Mouse (Mus musculus) midbrain, embryonic 16.5 days (tissue): Measurements from ENCODE around the gene Zfp503. TPM values are rescaled to one million over a fixed set of nuclear protein-coding genes. Genes with fewer than 3 reads are reported as not detected.
A peak's percentile ranks its signal among the peaks of the same experiment; 100 is the strongest.

Experiments used
- ATAC-seq: fragments of 200-750 bp; cut with Nextera tagmentation; 2 replicates; pipeline ENCODE4 v1.8.0; 2017; ENCODE audit warnings: moderate TSS enrichment
- H3K27ac ChIP-seq: fragments of 300-500 bp; sonication (generic); 2 replicates; pipeline ENCODE4 v1.5.1; 2014; ENCODE audit warnings: mild to moderate bottlenecking, low read length, mixed read lengths
- H3K27me3 ChIP-seq: fragments of 300-500 bp; sonication (generic); 2 replicates; pipeline ENCODE4 v1.6.1; 2014; ENCODE audit warnings: low read depth, low read length, mixed read lengths; ENCODE audit not compliant: control insufficient read depth, insufficient read depth
- H3K36me3 ChIP-seq: fragments of 300-500 bp; sonication (generic); 2 replicates; pipeline ENCODE4 v1.6.1; 2014; ENCODE audit warnings: mild to moderate bottlenecking, low read length, moderate library complexity, mixed read lengths; ENCODE audit not compliant: control insufficient read depth, insufficient read depth
- H3K4me1 ChIP-seq: fragments of 300-500 bp; sonication (generic); 2 replicates; pipeline ENCODE4 v1.6.1; 2014; ENCODE audit warnings: mild to moderate bottlenecking, low read length, mixed read lengths; ENCODE audit not compliant: control insufficient read depth, insufficient read depth
- H3K4me2 ChIP-seq: fragments of 300-500 bp; sonication (generic); 2 replicates; pipeline ENCODE4 v1.6.1; 2014; ENCODE audit warnings: mild to moderate bottlenecking, low read length, mixed read lengths
- H3K4me3 ChIP-seq: fragments of 300-500 bp; sonication (generic); 2 replicates; pipeline ENCODE4 v1.5.1; 2014; ENCODE audit warnings: low read depth, mild to moderate bottlenecking, low read length, moderate library complexity, mixed read lengths
- H3K9ac ChIP-seq: fragments of 300-500 bp; sonication (generic); 2 replicates; pipeline ENCODE4 v1.6.1; 2014; ENCODE audit warnings: low read depth, low read length, mixed read lengths
- H3K9me3 ChIP-seq: fragments of 300-500 bp; sonication (generic); replicated peaks from 2 replicates; pipeline ENCODE4 v1.6.1; 2014; ENCODE audit warnings: mild to moderate bottlenecking, low read length, mixed read lengths; ENCODE audit not compliant: control insufficient read depth, poor library complexity, severe bottlenecking
- WGBS: fragments of 180-500 bp; shearing (Covaris S2); extraction: QIAGEN DNeasy Blood & Tissue Kit; methylation state at CpG from one replicate; pipeline ENCODE4 v1.1.7; 2014; 5-methylcytosine and 5-hydroxymethylcytosine counted together
- polyA plus RNA-seq: library from polyadenylated mRNA; unstranded; fragments of >200 nt; fragmentation: Nextera tagmentation; extraction: Ambion mirVana; gene quantifications from 2 replicates; pipeline ENCODE4 v1.2.1, GENCODE M21; 2015

Gene Zfp503
- 4.0 and 4.4 TPM in 2 replicates for polyA plus RNA-seq

GRCm38 (mm10) chr14:21989291-21989913, at the start of gene Zfp503:
Gene Zfp503 (minus strand): TSS chr14:21989601.
- peak within 1 kb of the TSS; percentile 60 for H3K9ac ChIP-seq
- H3K36me3 ChIP-seq = no peaks in the 10 kb centered on the region
- H3K9me3 ChIP-seq = no peaks in the 10 kb centered on the region
- H3K4me1 ChIP-seq = peaks cover 41% of the 10 kb centered on the region
- peak within 1 kb of the TSS; percentile 92 for H3K4me2 ChIP-seq
- H3K4me3 ChIP-seq = peak within 1 kb of the TSS; percentile 82
- peaks cover 18% of the 10 kb centered on the region for H3K27me3 ChIP-seq
- ATAC-seq = no peak
- under 1% methylated on average over 37 of the region's 37 CpGs for WGBS
- H3K27ac ChIP-seq = peak within 1 kb of the TSS; percentile 78

GRCm38 (mm10) chr14:22037498-22038131, 48.2 kb upstream of the Zfp503 start:
- H3K36me3 ChIP-seq = no peaks in the 10 kb centered on the region
- no peaks in the 10 kb centered on the region for H3K9me3 ChIP-seq
- H3K4me2 ChIP-seq = peak overlapping the region; percentile 29
- peaks cover 20% of the 10 kb centered on the region; the same call in 1 of the 2 replicates for H3K4me1 ChIP-seq
- peaks cover 12% of the 10 kb centered on the region for H3K27me3 ChIP-seq
- H3K4me3 ChIP-seq = no peak overlapping the region
- no peak for ATAC-seq
- no peak overlapping the region for H3K9ac ChIP-seq
- H3K27ac ChIP-seq = no peak overlapping the region
- 41% methylated on average over 16 of the region's 16 CpGs for WGBS

- Histone ChIP-seq H3K36me3 (no peaks in the 10 kb centered on the region), H3K27ac (no peak overlapping the region), H3K4me2 (peak overlapping the region; percentile 29), H3K9me3 (no peaks in the 10 kb centered on the region), H3K4me3 (no peak overlapping the region), H3K27me3 (peaks cover 12% of the 10 kb centered on the region), H3K9ac (no peak overlapping the region), H3K4me1 (peaks cover 20% of the 10 kb centered on the region; the same call in 1 of the 2 replicates)
- no peak for ATAC-seq
- WGBS = 28% methylated on average over 12 of the region's 12 CpGs
These were observed 47.5 kb upstream of the Zfp503 start for GRCm38 (mm10) chr14:22036802-22037497.

- 25% methylated on average over 6 of the region's 6 CpGs for WGBS
- no peak overlapping the region for H3K9ac ChIP-seq
- no peak for ATAC-seq
- H3K4me3 ChIP-seq = no peak overlapping the region
- peak overlapping the region; percentile 9; the same call in 1 of the 2 replicates for H3K4me2 ChIP-seq
- no peaks in the 10 kb centered on the region for H3K36me3 ChIP-seq
- peaks cover 12% of the 10 kb centered on the region for H3K27me3 ChIP-seq
- H3K9me3 ChIP-seq = no peaks in the 10 kb centered on the region
- H3K4me1 ChIP-seq = peaks cover 20% of the 10 kb centered on the region; the same call in 1 of the 2 replicates
- no peak overlapping the region for H3K27ac ChIP-seq
These were observed 46.9 kb upstream of the Zfp503 start for GRCm38 (mm10) chr14:22036338-22036737.

GRCm38 (mm10) chr14:22035900-22036299, 46.5 kb upstream of the Zfp503 start:
- H3K9me3 ChIP-seq = no peaks in the 10 kb centered on the region
- WGBS = 31% methylated on average over 3 of the region's 3 CpGs
- no peak overlapping the region for H3K4me2 ChIP-seq
- no peak overlapping the region for H3K9ac ChIP-seq
- H3K4me1 ChIP-seq = peaks cover 20% of the 10 kb centered on the region; the same call in 1 of the 2 replicates
- ATAC-seq = no peak
- H3K4me3 ChIP-seq = no peak overlapping the region
- peaks cover 12% of the 10 kb centered on the region for H3K27me3 ChIP-seq
- H3K27ac ChIP-seq = no peak overlapping the region
- no peaks in the 10 kb centered on the region for H3K36me3 ChIP-seq

GRCm38 (mm10) chr14:22023533-22023932, 34.1 kb upstream of the Zfp503 start:
- Histone ChIP-seq H3K4me1 (peaks cover 8% of the 10 kb centered on the region; the same call in 1 of the 2 replicates), H3K27me3 (peaks cover 8% of the 10 kb centered on the region), H3K27ac (no peak overlapping the region), H3K36me3 (no peaks in the 10 kb centered on the region), H3K4me3 (no peak overlapping the region), H3K4me2 (no peak overlapping the region), H3K9me3 (no peaks in the 10 kb centered on the region), H3K9ac (no peak overlapping the region)
- WGBS = 79% methylated on average over 4 of the region's 4 CpGs
- ATAC-seq = no peak

GRCm38 (mm10) chr14:22020885-22021284, 31.5 kb upstream of the Zfp503 start:
- Histone ChIP-seq H3K36me3 (no peaks in the 10 kb centered on the region), H3K4me1 (peaks cover 8% of the 10 kb centered on the region; the same call in 1 of the 2 replicates), H3K27me3 (peaks cover 9% of the 10 kb centered on the region), H3K4me3 (no peak overlapping the region), H3K4me2 (no peak overlapping the region), H3K9ac (no peak overlapping the region), H3K9me3 (no peaks in the 10 kb centered on the region), H3K27ac (no peak overlapping the region)
- 12% methylated on average over 2 of the region's 2 CpGs for WGBS
- ATAC-seq = no peak

- Histone ChIP-seq H3K4me1 (peaks cover 8% of the 10 kb centered on the region; the same call in 1 of the 2 replicates), H3K9ac (0 out of 2 replicates have a peak overlapping the region, but pooled peaks have one; percentile 45), H3K36me3 (no peaks in the 10 kb centered on the region), H3K27me3 (peaks cover 9% of the 10 kb centered on the region), H3K4me2 (peak overlapping the region; percentile 74), H3K4me3 (peak overlapping the region; percentile 37), H3K9me3 (no peaks in the 10 kb centered on the region), H3K27ac (no peak overlapping the region)
- 43% methylated on average over 12 of the region's 12 CpGs for WGBS
- no peak for ATAC-seq
These were observed 30.8 kb upstream of the Zfp503 start for GRCm38 (mm10) chr14:22019949-22020845.
